Mouse (Mus musculus): ENCODE results near the gene Gk5.
A peak's percentile ranks its signal among the peaks of the same experiment; 100 is the strongest.

Gene Gk5

GRCm38 (mm10) chr9:96223302-96223701 lies 104.1 kb downstream of the Gk5 start:
- peak in 1 of 2 experiments; percentile 18 for DNase-seq (ENCODE audit: low spot score in 2 of 2)

- DNase-seq (ENCODE audit: low spot score in 2 of 2): no peak
These were observed 109.1 kb downstream of the Gk5 start for GRCm38 (mm10) chr9:96228285-96228684.

- no peak for DNase-seq (ENCODE audit: low spot score in 2 of 2)
These were observed 111.1 kb downstream of the Gk5 start for GRCm38 (mm10) chr9:96230271-96230670.

All from spleen, postnatal 4 days (tissue).